Mouse (Mus musculus): Measurements from ENCODE around the gene Arl15.

GRCm38 (mm10) chr13:113828633-113829032, 34.3 kb downstream of the Arl15 start:
- no peak for TF ChIP-seq CTCF (IDR thresholded peaks at IDR 0.05)
- TF ChIP-seq EP300 (IDR thresholded peaks at IDR 0.05): no peak
